Mouse (Mus musculus) hindbrain, postnatal 0 days (tissue): ENCODE results near the gene Rheb. TPM values are rescaled to one million over a fixed set of nuclear protein-coding genes. Genes with fewer than 3 reads are reported as not detected.

Experiments used
- ATAC-seq: fragments of 200-750 bp; cut with Nextera tagmentation; 2 replicates; pipeline ENCODE4 v1.8.0; 2017; ENCODE audit warnings: mild to moderate bottlenecking, moderate TSS enrichment, moderate library complexity
- DNase-seq: peaks from one replicate; pipeline ENCODE4 v3.0.0-alpha.2; 2015; ENCODE audit warnings: low spot score
- H3K27ac ChIP-seq: fragments of 300-500 bp; sonication (generic); 2 replicates; pipeline ENCODE4 v1.5.1; 2014; ENCODE audit warnings: mild to moderate bottlenecking
- H3K27me3 ChIP-seq: fragments of 300-500 bp; sonication (generic); 2 replicates; pipeline ENCODE4 v1.6.1; 2014; ENCODE audit warnings: low read length, mixed read lengths; ENCODE audit not compliant: insufficient read depth
- H3K36me3 ChIP-seq: fragments of 300-500 bp; sonication (generic); 2 replicates; pipeline ENCODE4 v1.6.1; 2014; ENCODE audit warnings: low read length, mixed read lengths; ENCODE audit not compliant: insufficient read depth
- H3K4me1 ChIP-seq: fragments of 300-500 bp; sonication (generic); 2 replicates; pipeline ENCODE4 v1.6.1; 2014; ENCODE audit warnings: antibody characterized with exemption, low read length, mixed read lengths; ENCODE audit not compliant: insufficient read depth
- H3K4me2 ChIP-seq: fragments of 300-500 bp; sonication (generic); 2 replicates; pipeline ENCODE4 v1.6.1; 2014; ENCODE audit warnings: low read depth, mild to moderate bottlenecking, low read length, moderate library complexity, mixed read lengths
- H3K4me3 ChIP-seq: fragments of 300-500 bp; sonication (generic); 2 replicates; pipeline ENCODE4 v1.5.1; 2014; ENCODE audit warnings: low read length
- H3K9ac ChIP-seq: fragments of 300-500 bp; sonication (generic); replicated peaks from 2 replicates; pipeline ENCODE4 v1.6.1; 2014; ENCODE audit warnings: mild to moderate bottlenecking, low read length, moderate library complexity, mixed read lengths
- H3K9me3 ChIP-seq: fragments of 300-500 bp; sonication (generic); 2 replicates; pipeline ENCODE4 v1.6.1; 2016; ENCODE audit warnings: low read length, mixed read lengths
- CTCF ChIP-seq: IDR thresholded peaks from 2 replicates; pipeline ENCODE4 v1.5.1; 2016; ENCODE audit warnings: antibody characterized with exemption, control low read depth, low read depth
- WGBS: fragments of 180-500 bp; shearing (Covaris S2); extraction: QIAGEN DNeasy Blood & Tissue Kit; methylation state at CpG from one replicate; pipeline ENCODE4 v1.1.7; 2014; 5-methylcytosine and 5-hydroxymethylcytosine counted together
- polyA plus RNA-seq: library from polyadenylated mRNA; unstranded; fragments of >200 nt; fragmentation: Nextera tagmentation; extraction: Ambion mirVana; gene quantifications from 2 replicates; pipeline ENCODE4 v1.2.1, GENCODE M21; 2015
- total RNA-seq: library from RNA; depleted of rRNA; stranded (reverse); fragments of >200 nt; gene quantifications from 2 replicates; pipeline ENCODE4 v1.2.3, GENCODE M21; 2014

The Rheb gene
- total and polyA plus RNA-seq, 2 experiments from 2014 or later, result 78.4 to 287 TPM

GRCm38 (mm10) chr5:24876653-24877052, 34.2 kb upstream of the Rheb start:
- DNase-seq (no peak), ATAC-seq (no peak)
- WGBS, result 88% methylated on average over 9 of the region's 9 CpGs
- H3K4me3 ChIP-seq, result no peak overlapping the region
- H3K9me3 ChIP-seq, result no peaks in the 10 kb centered on the region
- no peak overlapping the region for H3K27ac ChIP-seq
- H3K9ac ChIP-seq, result no peak overlapping the region
- H3K4me2 ChIP-seq, result no peak overlapping the region
- peaks cover 22% of the 10 kb centered on the region for H3K36me3 ChIP-seq
- H3K4me1 ChIP-seq, result no peaks in the 10 kb centered on the region
- no peak for TF ChIP-seq CTCF
- H3K27me3 ChIP-seq, result no peaks in the 10 kb centered on the region

- H3K27ac ChIP-seq, result peak overlapping the region; percentile 26; the same call in 1 of the 2 replicates
Measured at GRCm38 (mm10) chr5:24874111-24874510, 31.7 kb upstream of the Rheb start.

GRCm38 (mm10) chr5:24873221-24873620, 30.8 kb upstream of the Rheb start:
- ATAC-seq, result no peak
- H3K9me3 ChIP-seq, result no peaks in the 10 kb centered on the region
- TF ChIP-seq CTCF, result no peak
- WGBS, result 81% methylated on average over 6 of the region's 6 CpGs
- H3K27ac ChIP-seq, result no peak overlapping the region
- DNase-seq, result no peak
- no peaks in the 10 kb centered on the region for H3K27me3 ChIP-seq
- H3K4me2 ChIP-seq, result no peak overlapping the region
- H3K9ac ChIP-seq, result no peak overlapping the region
- no peak overlapping the region for H3K4me3 ChIP-seq
- H3K4me1 ChIP-seq, result no peaks in the 10 kb centered on the region
- peaks cover 15% of the 10 kb centered on the region for H3K36me3 ChIP-seq

More at GRCm38 (mm10) chr5:24874111-24874510, 31.7 kb upstream of the Rheb start:
- Histone ChIP-seq H3K27me3 (no peaks in the 10 kb centered on the region), H3K36me3 (peaks cover 19% of the 10 kb centered on the region), H3K4me3 (no peak overlapping the region), H3K9ac (no peak overlapping the region), H3K9me3 (no peaks in the 10 kb centered on the region), H3K4me1 (no peaks in the 10 kb centered on the region), H3K4me2 (no peak overlapping the region)
- ATAC-seq (peak; percentile 68; the same call in 1 of the 2 replicates), DNase-seq (peak; percentile 27)
- 61% methylated on average over 4 of the region's 4 CpGs for WGBS
- TF ChIP-seq CTCF, result no peak

- ATAC-seq (no peak), DNase-seq (no peak)
- Histone ChIP-seq H3K4me3 (no peak overlapping the region), H3K9me3 (no peaks in the 10 kb centered on the region), H3K27ac (no peak overlapping the region), H3K27me3 (no peaks in the 10 kb centered on the region), H3K4me1 (no peaks in the 10 kb centered on the region), H3K4me2 (no peak overlapping the region), H3K9ac (no peak overlapping the region), H3K36me3 (peaks cover 11% of the 10 kb centered on the region)
- 94% methylated on average over 12 of the region's 12 CpGs for WGBS
- TF ChIP-seq CTCF, result no peak
Measured at GRCm38 (mm10) chr5:24871276-24871675, 28.9 kb upstream of the Rheb start.

- no peak overlapping the region for H3K9ac ChIP-seq
- H3K27me3 ChIP-seq, result no peaks in the 10 kb centered on the region
- WGBS, result 61% methylated on average over 11 of the region's 11 CpGs
- H3K4me3 ChIP-seq, result no peak overlapping the region
- no peaks in the 10 kb centered on the region for H3K4me1 ChIP-seq
- ATAC-seq (peak; percentile 39; the same call in 1 of the 2 replicates), DNase-seq (peak; percentile 48)
- H3K36me3 ChIP-seq, result peaks cover 15% of the 10 kb centered on the region
- H3K27ac ChIP-seq, result no peak overlapping the region
- H3K4me2 ChIP-seq, result no peak overlapping the region
- TF ChIP-seq CTCF, result no peak
- H3K9me3 ChIP-seq, result no peaks in the 10 kb centered on the region
Measured at GRCm38 (mm10) chr5:24869796-24870289, 27.4 kb upstream of the Rheb start.

- Histone ChIP-seq H3K4me3 (no peak overlapping the region), H3K4me1 (0 out of 2 replicates have a peak, but pooled peaks cover 4% of the 10 kb centered on the region), H3K27ac (no peak overlapping the region), H3K9ac (no peak overlapping the region), H3K9me3 (no peaks in the 10 kb centered on the region), H3K4me2 (no peak overlapping the region), H3K27me3 (no peaks in the 10 kb centered on the region), H3K36me3 (peaks cover 13% of the 10 kb centered on the region)
- TF ChIP-seq CTCF, result no peak
- DNase-seq, result no peak
- 81% methylated on average over 12 of the region's 12 CpGs for WGBS
- no peak for ATAC-seq
Measured at GRCm38 (mm10) chr5:24863804-24864203, 21.4 kb upstream of the Rheb start.

- no peak overlapping the region for H3K4me2 ChIP-seq
- DNase-seq (no peak), ATAC-seq (no peak)
- H3K27ac ChIP-seq, result peak overlapping the region; percentile 62; the same call in 1 of the 2 replicates
- H3K4me1 ChIP-seq, result 0 out of 2 replicates have a peak, but pooled peaks cover 4% of the 10 kb centered on the region
- no peaks in the 10 kb centered on the region for H3K9me3 ChIP-seq
- H3K36me3 ChIP-seq, result peaks cover 13% of the 10 kb centered on the region
- no peak overlapping the region for H3K4me3 ChIP-seq
- H3K27me3 ChIP-seq, result no peaks in the 10 kb centered on the region
- TF ChIP-seq CTCF, result no peak
- WGBS, result 83% methylated on average over 9 of the region's 9 CpGs
- no peak overlapping the region for H3K9ac ChIP-seq
Measured at GRCm38 (mm10) chr5:24861449-24861930, 19.1 kb upstream of the Rheb start.
